Mouse (Mus musculus): ENCODE data around the gene Vstm4.

- TF ChIP-seq CTCF (conservative IDR thresholded peaks at IDR 0.05; ENCODE audit: low read length): no peak
- TF ChIP-seq NANOG (IDR thresholded peaks at IDR 0.05; ENCODE audit: borderline replicate concordance, low read length): no peak
- TF ChIP-seq POU5F1 (IDR thresholded peaks at IDR 0.05; ENCODE audit: borderline replicate concordance, low read length): no peak
Observed at GRCm38 (mm10) chr14:32984176-32984738, 127.7 kb downstream of the Vstm4 start.
